Mouse (Mus musculus): ENCODE measurements at regions not wholly inside any gene's neighbourhood (a gene's known extent, or its start where the extent isn't known, plus 50 kb on each side); places are given as distances from the start of the nearest gene placed in this dataset.
A peak's percentile ranks its signal among the peaks of the same experiment; 100 is the strongest.

GRCm38 (mm10) chr2:105454353-105454752, 55.2 kb upstream of the Rcn1 start:
- no peak overlapping the region for H3K9ac ChIP-seq (replicated peaks)
- no peaks in the 10 kb centered on the region for H3K9me3 ChIP-seq
- no peaks in the 10 kb centered on the region for H3K27me3 ChIP-seq
- 49% methylated on average over 2 of the region's 2 CpGs for WGBS
- no peak overlapping the region for H3K4me2 ChIP-seq (replicated peaks)
- no peak overlapping the region for H3K27ac ChIP-seq (replicated peaks)
- no peaks in the 10 kb centered on the region for H3K4me1 ChIP-seq
- H3K36me3 ChIP-seq = no peaks in the 10 kb centered on the region
- H3K4me3 ChIP-seq = no peak overlapping the region
- no peak for ATAC-seq (replicated peaks)

DNA sequence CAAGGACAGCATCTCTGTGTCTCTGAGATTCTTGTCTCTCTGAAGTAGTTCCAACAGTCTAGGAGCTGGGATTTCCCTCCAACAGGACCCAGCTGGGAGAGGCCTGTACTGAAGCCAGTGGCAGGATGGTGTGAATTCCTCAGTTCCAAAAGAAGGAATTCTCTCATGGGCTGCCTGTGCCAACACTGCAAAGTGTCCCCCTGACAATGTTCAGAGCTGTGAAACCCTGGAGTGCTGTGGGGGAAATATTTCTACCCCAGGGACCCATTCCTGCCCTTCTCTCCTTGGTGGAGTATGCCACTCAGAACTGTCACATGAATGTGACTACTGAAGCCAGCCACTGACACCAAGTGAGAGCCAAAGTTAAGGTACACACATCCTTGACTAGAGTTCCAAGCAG, 55.7 kb upstream of the Rcn1 start:
- no peak for ATAC-seq (replicated peaks)
- Histone ChIP-seq H3K9me3 (no peaks in the 10 kb centered on the region), H3K27ac (replicated peaks) (no peak overlapping the region), H3K4me1 (no peaks in the 10 kb centered on the region), H3K36me3 (no peaks in the 10 kb centered on the region), H3K9ac (replicated peaks) (no peak overlapping the region), H3K4me3 (no peak overlapping the region), H3K4me2 (replicated peaks) (no peak overlapping the region), H3K27me3 (no peaks in the 10 kb centered on the region)

GRCm38 (mm10) chr2:105458643-105459042, 59.5 kb upstream of the Rcn1 start:
- Histone ChIP-seq H3K4me2 (replicated peaks) (no peak overlapping the region), H3K9ac (replicated peaks) (no peak overlapping the region), H3K4me1 (no peaks in the 10 kb centered on the region), H3K9me3 (no peaks in the 10 kb centered on the region), H3K36me3 (no peaks in the 10 kb centered on the region), H3K27me3 (no peaks in the 10 kb centered on the region), H3K4me3 (no peak overlapping the region), H3K27ac (replicated peaks) (no peak overlapping the region)
- 89% methylated on average over 4 of the region's 4 CpGs for WGBS
- ATAC-seq (replicated peaks) = no peak

- Histone ChIP-seq H3K4me1 (no peaks in the 10 kb centered on the region), H3K4me3 (no peak overlapping the region), H3K9ac (replicated peaks) (no peak overlapping the region), H3K27ac (replicated peaks) (no peak overlapping the region), H3K27me3 (no peaks in the 10 kb centered on the region), H3K36me3 (no peaks in the 10 kb centered on the region), H3K9me3 (no peaks in the 10 kb centered on the region), H3K4me2 (replicated peaks) (no peak overlapping the region)
- no peak for ATAC-seq (replicated peaks)
- WGBS = 76% methylated on average over 9 of the region's 9 CpGs
Observed at GRCm38 (mm10) chr2:105459512-105459911, 60.4 kb upstream of the Rcn1 start.

DNA sequence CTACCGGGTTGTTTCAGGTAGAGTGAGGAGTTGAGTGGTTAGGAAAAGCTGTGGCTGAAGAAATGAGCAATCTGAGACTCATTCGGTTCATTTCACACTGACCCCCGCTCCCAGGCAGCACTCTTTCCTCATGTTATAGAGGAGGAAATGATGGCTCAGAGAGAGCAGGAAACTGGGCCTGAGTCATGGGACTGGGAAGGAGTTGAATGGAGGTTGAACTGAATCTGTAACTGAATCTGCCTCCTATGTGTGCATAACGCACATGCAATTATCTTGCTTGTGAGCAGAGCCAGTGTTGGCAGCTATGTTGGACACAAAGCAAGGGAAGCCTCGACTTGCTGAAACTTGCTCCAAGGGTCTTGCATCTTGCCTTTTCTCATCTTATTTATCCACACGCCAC, 66.5 kb upstream of the Rcn1 start:
- no peak overlapping the region for H3K9ac ChIP-seq (replicated peaks)
- H3K4me1 ChIP-seq = 0 out of 2 replicates have a peak, but pooled peaks cover 4% of the 10 kb centered on the region
- no peaks in the 10 kb centered on the region; the same call in 1 of the 2 replicates for H3K27me3 ChIP-seq
- WGBS = 76% methylated on average over 6 of the region's 6 CpGs
- no peaks in the 10 kb centered on the region for H3K9me3 ChIP-seq
- H3K27ac ChIP-seq (replicated peaks) = no peak overlapping the region
- no peaks in the 10 kb centered on the region for H3K36me3 ChIP-seq
- no peak overlapping the region for H3K4me2 ChIP-seq (replicated peaks)
- no peak for ATAC-seq (replicated peaks)
- H3K4me3 ChIP-seq = no peak overlapping the region

DNA sequence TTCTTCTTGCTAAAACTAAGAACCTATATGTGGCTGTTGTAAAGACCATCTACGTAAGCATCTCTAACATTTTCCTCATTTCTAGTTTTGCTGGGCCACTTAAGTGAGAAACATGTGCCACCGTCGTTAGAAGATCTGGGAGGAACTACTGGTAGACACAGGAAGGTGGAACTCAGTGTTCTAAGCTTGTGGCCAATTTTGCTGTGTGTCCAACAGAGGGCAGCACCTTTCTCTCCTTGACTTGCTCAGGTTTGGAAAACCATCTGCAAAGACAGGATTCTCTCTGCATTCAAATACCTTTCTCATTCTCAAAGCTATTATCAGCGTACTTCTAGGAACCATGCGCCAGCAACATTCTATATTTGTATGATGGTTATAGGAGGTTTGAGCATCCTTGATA, 69.8 kb upstream of the Rcn1 start:
- ATAC-seq (replicated peaks) = no peak
- 0 out of 2 replicates have a peak, but pooled peaks cover 4% of the 10 kb centered on the region for H3K4me1 ChIP-seq
- no peak overlapping the region for H3K4me2 ChIP-seq (replicated peaks)
- no peaks in the 10 kb centered on the region for H3K36me3 ChIP-seq
- H3K9me3 ChIP-seq = no peaks in the 10 kb centered on the region
- no peak overlapping the region for H3K4me3 ChIP-seq
- H3K9ac ChIP-seq (replicated peaks) = no peak overlapping the region
- no peaks in the 10 kb centered on the region; the same call in 1 of the 2 replicates for H3K27me3 ChIP-seq
- WGBS = 35% methylated on average over 5 of the region's 5 CpGs
- H3K27ac ChIP-seq (replicated peaks) = no peak overlapping the region

GRCm38 (mm10) chr2:105476028-105476677, 77.0 kb upstream of the Rcn1 start:
- no peak overlapping the region for H3K4me3 ChIP-seq
- no peak overlapping the region for H3K9ac ChIP-seq (replicated peaks)
- H3K4me2 ChIP-seq (replicated peaks) = no peak overlapping the region
- H3K4me1 ChIP-seq = no peaks in the 10 kb centered on the region
- H3K27ac ChIP-seq (replicated peaks) = no peak overlapping the region
- no peaks in the 10 kb centered on the region for H3K9me3 ChIP-seq
- ATAC-seq (replicated peaks) = peak; percentile 16; the same call in 1 of the 2 replicates
- no peaks in the 10 kb centered on the region for H3K36me3 ChIP-seq
- WGBS = 81% methylated on average over 7 of the region's 7 CpGs
- peaks cover 6% of the 10 kb centered on the region; the same call in 1 of the 2 replicates for H3K27me3 ChIP-seq

- no peaks in the 10 kb centered on the region for H3K9me3 ChIP-seq
Observed at GRCm38 (mm10) chr2:105481990-105482592, 83.0 kb upstream of the Rcn1 start.

GRCm38 (mm10) chr2:105484496-105484895, 85.4 kb upstream of the Rcn1 start:
- WGBS = 81% methylated on average over 3 of the region's 3 CpGs
- ATAC-seq (replicated peaks) = no peak

More at GRCm38 (mm10) chr2:105481990-105482592, 83.0 kb upstream of the Rcn1 start:
- peaks cover 6% of the 10 kb centered on the region for H3K4me1 ChIP-seq
- no peak overlapping the region for H3K4me3 ChIP-seq
- H3K27me3 ChIP-seq = peaks cover 6% of the 10 kb centered on the region; the same call in 1 of the 2 replicates
- H3K4me2 ChIP-seq (replicated peaks) = no peak overlapping the region
- H3K27ac ChIP-seq (replicated peaks) = no peak overlapping the region
- no peak overlapping the region for H3K9ac ChIP-seq (replicated peaks)
- no peak for ATAC-seq (replicated peaks)
- 43% methylated on average over 11 of the region's 11 CpGs for WGBS
- H3K36me3 ChIP-seq = no peaks in the 10 kb centered on the region

DNA sequence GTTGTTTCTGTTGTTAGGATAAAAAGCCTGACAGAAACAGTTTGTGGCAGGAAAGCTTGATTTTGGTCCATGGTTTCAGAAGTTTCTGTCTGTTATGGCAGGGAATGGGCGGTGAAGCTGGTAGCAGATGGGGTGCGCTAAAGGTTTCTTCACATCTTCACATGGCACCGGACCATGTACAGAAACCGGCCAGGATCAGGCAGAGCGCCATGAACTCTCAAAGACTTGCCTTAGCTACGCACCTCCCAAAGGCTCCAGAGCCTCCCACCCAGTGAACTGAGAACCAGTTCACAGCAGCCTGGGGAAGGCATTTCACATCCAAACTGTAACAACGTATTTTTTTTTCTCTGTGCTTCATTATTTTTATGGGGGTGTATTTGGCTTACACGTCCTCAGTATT, 86.2 kb upstream of the Rcn1 start:
- WGBS = 78% methylated on average over 8 of the region's 8 CpGs
- H3K36me3 ChIP-seq = no peaks in the 10 kb centered on the region
- no peak for ATAC-seq (replicated peaks)
- no peak overlapping the region for H3K4me3 ChIP-seq
- no peaks in the 10 kb centered on the region for H3K9me3 ChIP-seq
- H3K27ac ChIP-seq (replicated peaks) = no peak overlapping the region
- no peak overlapping the region for H3K4me2 ChIP-seq (replicated peaks)
- H3K27me3 ChIP-seq = no peaks in the 10 kb centered on the region
- peaks cover 6% of the 10 kb centered on the region for H3K4me1 ChIP-seq
- H3K9ac ChIP-seq (replicated peaks) = no peak overlapping the region

More at GRCm38 (mm10) chr2:105484496-105484895, 85.4 kb upstream of the Rcn1 start:
- no peaks in the 10 kb centered on the region for H3K36me3 ChIP-seq
- H3K4me2 ChIP-seq (replicated peaks) = no peak overlapping the region
- no peak overlapping the region for H3K4me3 ChIP-seq
- no peaks in the 10 kb centered on the region for H3K9me3 ChIP-seq
- H3K27me3 ChIP-seq = peaks cover 4% of the 10 kb centered on the region; the same call in 1 of the 2 replicates
- H3K4me1 ChIP-seq = peaks cover 6% of the 10 kb centered on the region
- H3K27ac ChIP-seq (replicated peaks) = no peak overlapping the region
- no peak overlapping the region for H3K9ac ChIP-seq (replicated peaks)

GRCm38 (mm10) chr2:105495796-105496195, 96.7 kb upstream of the Rcn1 start:
- Histone ChIP-seq H3K9ac (replicated peaks) (no peak overlapping the region), H3K27ac (replicated peaks) (no peak overlapping the region), H3K4me2 (replicated peaks) (no peak overlapping the region), H3K27me3 (no peaks in the 10 kb centered on the region), H3K9me3 (no peaks in the 10 kb centered on the region), H3K4me3 (no peak overlapping the region), H3K4me1 (no peaks in the 10 kb centered on the region), H3K36me3 (no peaks in the 10 kb centered on the region)
- 62% methylated on average over 13 of the region's 13 CpGs for WGBS
- ATAC-seq (replicated peaks) = no peak

DNA sequence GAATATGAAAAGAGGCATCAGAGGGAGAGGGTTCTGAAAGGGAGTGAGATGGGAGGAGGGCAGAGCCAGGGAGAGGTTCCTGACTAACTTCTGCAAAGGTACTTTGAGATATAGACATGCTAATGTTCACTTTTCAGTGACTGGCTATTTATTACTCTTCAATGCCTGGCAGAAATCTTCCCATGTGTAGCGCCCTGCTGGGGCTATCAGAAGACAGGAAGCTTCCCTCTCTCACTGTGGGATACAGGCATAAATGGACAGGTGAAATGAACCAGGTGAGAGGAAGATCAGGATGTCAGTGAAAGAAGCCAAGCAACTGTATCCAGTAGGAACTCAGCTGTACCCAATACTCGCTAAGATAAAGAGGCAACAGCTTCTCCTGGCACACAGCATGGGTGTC, 105.1 kb upstream of the Rcn1 start:
- no peak for ATAC-seq (replicated peaks)
- WGBS = 71% methylated on average over 2 of the region's 2 CpGs

GRCm38 (mm10) chr2:105505554-105505953, 106.4 kb upstream of the Rcn1 start:
- Histone ChIP-seq H3K27me3 (no peaks in the 10 kb centered on the region), H3K27ac (replicated peaks) (no peak overlapping the region), H3K9ac (replicated peaks) (no peak overlapping the region), H3K4me2 (replicated peaks) (no peak overlapping the region), H3K4me3 (no peak overlapping the region), H3K9me3 (no peaks in the 10 kb centered on the region), H3K36me3 (no peaks in the 10 kb centered on the region), H3K4me1 (no peaks in the 10 kb centered on the region)
- ATAC-seq (replicated peaks) = no peak
- WGBS = 67% methylated on average over 4 of the region's 4 CpGs

More for the DNA sequence above, 105.1 kb upstream of the Rcn1 start:
- no peaks in the 10 kb centered on the region for H3K36me3 ChIP-seq
- H3K27ac ChIP-seq (replicated peaks) = no peak overlapping the region
- no peaks in the 10 kb centered on the region for H3K27me3 ChIP-seq
- no peak overlapping the region for H3K4me3 ChIP-seq
- no peaks in the 10 kb centered on the region for H3K9me3 ChIP-seq
- H3K4me1 ChIP-seq = no peaks in the 10 kb centered on the region
- H3K4me2 ChIP-seq (replicated peaks) = no peak overlapping the region
- no peak overlapping the region for H3K9ac ChIP-seq (replicated peaks)
